Mouse (Mus musculus): ENCODE results near the gene Fbll1. TPM values are rescaled to one million over a fixed set of nuclear protein-coding genes. Genes with fewer than 3 reads are reported as not detected.
A peak's percentile ranks its signal among the peaks of the same experiment; 100 is the strongest.
"Not testable (repeated sequence)": the region's sequence is repeated elsewhere in the genome, so short reads cannot be mapped to it uniquely, and the experiment has no call there.

Gene Fbll1
- total RNA-seq (2021) = not detected
- long read RNA-seq, experiment 1 = 0 reads
- long read RNA-seq, experiment 2 = 0 reads

GRCm38 (mm10) chr11:35798874-35799273, at the start of gene Fbll1:
Fbll1 (minus strand) TSS chr11:35798884.
- DNase-seq (ENCODE audit: low spot score in 2 of 2) = peak in 1 of 2 experiments; percentile 63

GRCm38 (mm10) chr11:35844299-35844698, 45.6 kb upstream of the Fbll1 start:
- DNase-seq (ENCODE audit: low spot score in 2 of 2) = no peak

GRCm38 (mm10) chr11:35842560-35842959, 43.9 kb upstream of the Fbll1 start:
- not testable (repeated sequence) for DNase-seq (ENCODE audit: low spot score in 2 of 2)

GRCm38 (mm10) chr11:35841738-35842325, 43.1 kb upstream of the Fbll1 start:
- DNase-seq (ENCODE audit: low spot score in 2 of 2) = no peak

GRCm38 (mm10) chr11:35840806-35841205, 42.1 kb upstream of the Fbll1 start:
- DNase-seq (ENCODE audit: low spot score in 2 of 2) = not testable (repeated sequence)

GRCm38 (mm10) chr11:35840282-35840681, 41.6 kb upstream of the Fbll1 start:
- no peak for DNase-seq (ENCODE audit: low spot score in 2 of 2)

- peak; percentile 68 to 87 for DNase-seq (ENCODE audit: low spot score in 2 of 2)
These were observed 40.0 kb upstream of the Fbll1 start for GRCm38 (mm10) chr11:35838345-35839338.

GRCm38 (mm10) chr11:35837156-35838126, 38.8 kb upstream of the Fbll1 start:
- no peak for DNase-seq (ENCODE audit: low spot score in 2 of 2)

GRCm38 (mm10) chr11:35834022-35834760, 35.5 kb upstream of the Fbll1 start, which contains the start of gene Rars:
Rars (minus strand) TSS chr11:35834506.
- peak; percentile 84 to 91 for DNase-seq (ENCODE audit: low spot score in 2 of 2)

- no peak for DNase-seq (ENCODE audit: low spot score in 2 of 2)
These were observed 34.6 kb upstream of the Fbll1 start for GRCm38 (mm10) chr11:35833270-35833669.

GRCm38 (mm10) chr11:35832139-35832538, 33.5 kb upstream of the Fbll1 start:
- DNase-seq (ENCODE audit: low spot score in 2 of 2) = no peak

- no peak for DNase-seq (ENCODE audit: low spot score in 2 of 2)
These were observed 29.0 kb upstream of the Fbll1 start for GRCm38 (mm10) chr11:35827714-35828113.

GRCm38 (mm10) chr11:35816316-35816715, 17.6 kb upstream of the Fbll1 start:
- DNase-seq (ENCODE audit: low spot score in 2 of 2) = no peak

GRCm38 (mm10) chr11:35811458-35811857, 12.8 kb upstream of the Fbll1 start:
- no peak for DNase-seq (ENCODE audit: low spot score in 2 of 2)

GRCm38 (mm10) chr11:35801332-35801731, 2.6 kb upstream of the Fbll1 start:
- no peak for DNase-seq (ENCODE audit: low spot score in 2 of 2)

- DNase-seq (ENCODE audit: low spot score in 2 of 2) = no peak
These were observed 226 bp downstream of the Fbll1 start for GRCm38 (mm10) chr11:35798495-35798820.

- no peak for DNase-seq (ENCODE audit: low spot score in 2 of 2)
These were observed 761 bp downstream of the Fbll1 start for GRCm38 (mm10) chr11:35797751-35798494.

GRCm38 (mm10) chr11:35792800-35793199, 5.9 kb downstream of the Fbll1 start:
- not testable (repeated sequence) for DNase-seq (ENCODE audit: low spot score in 2 of 2)

- no peak for DNase-seq (ENCODE audit: low spot score in 2 of 2)
These were observed 10.2 kb downstream of the Fbll1 start for GRCm38 (mm10) chr11:35788443-35788842.

- no peak for DNase-seq (ENCODE audit: low spot score in 2 of 2)
These were observed 14.1 kb downstream of the Fbll1 start for GRCm38 (mm10) chr11:35784537-35784936.

Measured in gastrocnemius, postnatal 4 days (tissue).